Mouse (Mus musculus): Measurements from ENCODE around the gene Atg7. TPM values are rescaled to one million over a fixed set of nuclear protein-coding genes. Genes with fewer than 3 reads are reported as not detected.
A peak's percentile ranks its signal among the peaks of the same experiment; 100 is the strongest.

Gene Atg7
- total and polyA plus RNA-seq, 2 experiments = 18.8 to 31.7 TPM

DNA sequence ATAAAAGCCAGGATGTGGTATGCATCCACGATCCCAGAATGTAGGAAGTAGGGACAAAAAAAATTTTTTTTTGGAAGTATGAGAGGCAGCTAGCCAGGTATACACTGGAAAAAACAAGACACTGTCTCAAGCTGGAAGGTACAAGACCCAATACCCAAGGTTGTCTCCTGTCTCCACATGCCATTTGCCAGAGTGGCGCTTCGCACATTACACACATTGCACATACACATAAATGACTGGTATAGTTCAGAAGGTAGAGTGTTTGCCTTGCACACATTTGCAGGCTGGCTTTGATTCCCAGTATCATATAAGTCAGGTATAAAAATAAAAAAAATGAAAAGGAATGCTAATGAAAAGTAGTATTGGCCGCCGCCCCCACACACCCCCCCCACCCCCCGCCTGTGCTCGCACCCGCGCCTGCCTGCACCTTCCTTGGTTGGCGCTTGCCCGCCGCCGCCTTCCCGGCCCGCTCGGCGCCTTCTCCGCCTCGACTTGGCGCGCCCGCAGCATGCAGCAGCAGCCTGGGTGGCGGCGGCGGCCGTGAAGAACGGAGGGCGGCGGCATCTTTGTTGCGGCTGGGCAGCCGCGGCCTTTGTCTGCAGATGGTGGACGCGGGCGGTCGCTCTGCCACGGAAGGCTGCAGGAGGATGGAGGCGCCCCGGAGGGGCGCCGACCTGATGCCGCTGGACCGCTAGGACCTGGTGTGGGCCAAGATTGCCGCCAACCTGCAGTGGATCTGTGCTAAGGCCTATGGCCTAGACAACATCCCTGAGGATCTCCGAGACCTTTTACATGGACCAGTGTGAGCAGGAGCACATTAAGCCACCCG, 95.2 kb downstream of the Atg7 start:
- TF ChIP-seq CTCF (IDR thresholded peaks at IDR 0.05; ENCODE audit: low read depth, low read length) (no peak), POLR2A (IDR thresholded peaks at IDR 0.05; ENCODE audit: extremely low read depth, insufficient read depth, low read length) (no peak)
- peaks cover 8% of the 10 kb centered on the region; the same call in 1 of the 2 replicates for H3K36me3 ChIP-seq (ENCODE audit: control insufficient read depth, insufficient read depth, low read length)
- no peak overlapping the region for H3K27ac ChIP-seq (replicated peaks; ENCODE audit: insufficient read depth, low read depth, low read length)
- H3K4me3 ChIP-seq (ENCODE audit: insufficient read depth, low read depth, low read length) = no peak overlapping the region
- no peaks in the 10 kb centered on the region for H3K79me2 ChIP-seq (ENCODE audit: control insufficient read depth, insufficient read depth, low read length)
- H3K9ac ChIP-seq (ENCODE audit: low read depth, low read length) = no peak overlapping the region
- WGBS = 72% methylated on average over 46 of the region's 46 CpGs
- no peaks in the 10 kb centered on the region for H3K27me3 ChIP-seq (ENCODE audit: control insufficient read depth, insufficient read depth, low read length)
- no peaks in the 10 kb centered on the region for H3K4me1 ChIP-seq (ENCODE audit: control insufficient read depth, insufficient read depth, low read length)
- no peak for DNase-seq (ENCODE audit: extremely low read depth, low read depth, low spot score)

DNA sequence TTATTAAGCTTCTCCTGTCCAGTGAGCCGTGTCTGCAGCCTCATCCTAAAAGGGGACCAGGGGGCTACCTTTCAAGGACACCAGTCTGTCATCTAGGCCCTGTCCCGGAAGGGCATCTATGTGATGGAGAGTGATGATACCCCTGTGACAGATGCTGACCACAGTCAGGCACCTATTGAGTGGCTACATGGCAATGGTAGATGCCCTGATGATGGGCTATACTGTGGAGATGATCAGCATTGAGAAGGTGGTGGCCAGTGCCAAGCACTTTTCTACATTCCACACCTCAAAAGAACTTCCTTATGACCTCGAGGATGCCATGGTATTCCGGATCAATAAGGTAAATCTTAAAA, 95.8 kb downstream of the Atg7 start:
- Histone ChIP-seq H3K27me3 (ENCODE audit: control insufficient read depth, insufficient read depth, low read length) (no peaks in the 10 kb centered on the region), H3K9ac (ENCODE audit: low read depth, low read length) (no peak overlapping the region), H3K4me1 (ENCODE audit: control insufficient read depth, insufficient read depth, low read length) (no peaks in the 10 kb centered on the region), H3K4me3 (ENCODE audit: insufficient read depth, low read depth, low read length) (no peak overlapping the region), H3K36me3 (ENCODE audit: control insufficient read depth, insufficient read depth, low read length) (peaks cover 8% of the 10 kb centered on the region; the same call in 1 of the 2 replicates), H3K79me2 (ENCODE audit: control insufficient read depth, insufficient read depth, low read length) (no peaks in the 10 kb centered on the region), H3K27ac (replicated peaks; ENCODE audit: insufficient read depth, low read depth, low read length) (no peak overlapping the region)
- no peak for TF ChIP-seq CTCF (IDR thresholded peaks at IDR 0.05; ENCODE audit: low read depth, low read length)
- TF ChIP-seq POLR2A (IDR thresholded peaks at IDR 0.05; ENCODE audit: extremely low read depth, insufficient read depth, low read length) = no peak
- no peak for DNase-seq (ENCODE audit: extremely low read depth, low read depth, low spot score)
- WGBS = 94% methylated on average over 4 of the region's 4 CpGs

DNA sequence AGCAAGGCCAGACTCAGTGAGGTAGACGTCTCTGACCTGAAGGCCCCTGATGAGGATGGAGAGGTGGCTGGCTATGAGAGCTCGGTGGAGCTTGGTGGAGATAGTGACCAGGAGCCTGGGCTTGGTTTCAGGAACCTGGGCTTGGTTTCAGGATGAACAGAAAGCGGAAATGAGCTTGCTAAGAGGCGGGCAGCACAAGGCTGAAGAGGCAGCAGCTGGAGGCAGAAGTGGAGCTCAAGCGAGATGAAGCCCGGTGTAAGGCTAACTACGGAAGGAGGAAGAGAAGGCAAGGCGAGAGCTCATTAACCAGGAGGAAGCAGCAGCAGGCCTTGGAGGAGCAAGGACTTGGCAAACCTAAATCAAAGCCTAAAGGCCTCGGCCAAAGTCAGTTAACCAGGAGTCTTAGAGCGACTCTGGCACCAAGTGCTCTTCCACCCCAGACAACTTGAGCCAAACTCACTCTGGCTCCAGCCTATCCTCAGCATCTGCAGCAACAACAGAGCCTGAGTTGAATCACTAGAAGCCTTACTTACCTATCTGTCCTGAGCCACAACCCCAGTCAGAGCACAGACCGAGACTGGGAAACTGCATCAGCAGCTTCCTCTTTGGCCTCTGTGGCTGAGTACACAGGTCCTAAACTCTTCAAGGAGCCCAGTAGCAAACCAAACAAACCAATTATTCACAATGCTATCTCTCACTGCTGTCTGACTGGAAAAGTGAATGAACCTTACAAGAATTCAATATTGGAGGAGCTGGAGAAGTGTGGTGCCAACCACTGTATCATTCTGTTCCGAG, 99.5 kb downstream of the Atg7 start:
- 90% methylated on average over 12 of the region's 12 CpGs for WGBS
- Histone ChIP-seq H3K4me3 (ENCODE audit: insufficient read depth, low read depth, low read length) (no peak overlapping the region), H3K27ac (replicated peaks; ENCODE audit: insufficient read depth, low read depth, low read length) (no peak overlapping the region), H3K4me1 (ENCODE audit: control insufficient read depth, insufficient read depth, low read length) (no peaks in the 10 kb centered on the region), H3K9ac (ENCODE audit: low read depth, low read length) (no peak overlapping the region), H3K79me2 (ENCODE audit: control insufficient read depth, insufficient read depth, low read length) (no peaks in the 10 kb centered on the region), H3K36me3 (ENCODE audit: control insufficient read depth, insufficient read depth, low read length) (0 out of 2 replicates have a peak, but pooled peaks cover 3% of the 10 kb centered on the region), H3K27me3 (ENCODE audit: control insufficient read depth, insufficient read depth, low read length) (no peaks in the 10 kb centered on the region)
- TF ChIP-seq POLR2A (IDR thresholded peaks at IDR 0.05; ENCODE audit: extremely low read depth, insufficient read depth, low read length) (no peak), CTCF (IDR thresholded peaks at IDR 0.05; ENCODE audit: low read depth, low read length) (no peak)
- DNase-seq (ENCODE audit: extremely low read depth, low read depth, low spot score) = peak; percentile 16

DNA sequence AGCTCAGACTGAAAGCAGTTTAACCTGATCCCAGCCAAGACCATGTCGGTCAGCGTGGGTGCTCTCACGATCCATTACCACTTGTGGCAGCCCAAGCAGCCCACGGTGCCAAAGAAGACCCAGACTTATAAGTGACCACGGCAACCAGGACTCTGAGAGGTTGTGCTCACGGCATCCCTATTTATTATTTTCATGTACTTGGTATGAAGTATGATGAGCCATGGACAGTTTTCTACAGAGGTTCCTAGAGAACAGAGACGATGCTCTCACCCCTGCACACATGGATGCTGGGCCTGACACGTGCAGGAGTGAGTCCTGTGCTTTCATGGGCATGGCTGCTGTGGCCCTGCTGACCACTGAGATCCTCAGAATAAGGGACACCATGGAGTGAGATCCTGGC, 100.2 kb downstream of the Atg7 start:
- H3K79me2 ChIP-seq (ENCODE audit: control insufficient read depth, insufficient read depth, low read length) = no peaks in the 10 kb centered on the region
- whole genome bisulfite sequencing = 93% methylated on average over 8 of the region's 8 CpGs

DNA sequence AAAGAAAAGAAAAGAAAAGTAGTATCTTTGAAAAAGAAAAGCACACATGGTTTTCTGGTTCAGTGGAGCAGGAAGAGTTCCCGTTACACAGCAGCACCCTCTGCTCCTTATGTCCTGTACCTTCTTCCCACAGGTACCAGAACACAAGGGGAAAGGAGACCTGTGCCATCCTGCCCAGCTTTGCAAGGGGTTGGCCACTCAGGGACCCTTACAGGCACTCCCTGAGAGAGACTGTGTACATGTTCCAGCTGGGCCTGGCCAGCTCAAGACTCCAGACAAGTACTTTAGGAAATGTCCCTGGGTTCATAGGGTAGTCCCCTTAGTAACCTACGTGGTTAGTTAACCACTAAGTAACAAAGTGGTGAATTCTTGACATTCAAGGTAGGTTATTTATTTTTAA, 100.9 kb downstream of the Atg7 start:
- H3K27me3 ChIP-seq (ENCODE audit: control insufficient read depth, insufficient read depth, low read length) = no peaks in the 10 kb centered on the region
- H3K36me3 ChIP-seq (ENCODE audit: control insufficient read depth, insufficient read depth, low read length) = no peaks in the 10 kb centered on the region
- H3K4me3 ChIP-seq (ENCODE audit: insufficient read depth, low read depth, low read length) = no peak overlapping the region
- H3K27ac ChIP-seq (replicated peaks; ENCODE audit: insufficient read depth, low read depth, low read length) = no peak overlapping the region
- WGBS = 99% methylated on average over 2 of the region's 2 CpGs
- no peak overlapping the region for H3K9ac ChIP-seq (ENCODE audit: low read depth, low read length)
- TF ChIP-seq POLR2A (IDR thresholded peaks at IDR 0.05; ENCODE audit: extremely low read depth, insufficient read depth, low read length) = no peak
- no peak for TF ChIP-seq CTCF (IDR thresholded peaks at IDR 0.05; ENCODE audit: low read depth, low read length)
- no peak for DNase-seq (ENCODE audit: extremely low read depth, low read depth, low spot score)
- H3K79me2 ChIP-seq (ENCODE audit: control insufficient read depth, insufficient read depth, low read length) = no peaks in the 10 kb centered on the region
- no peaks in the 10 kb centered on the region for H3K4me1 ChIP-seq (ENCODE audit: control insufficient read depth, insufficient read depth, low read length)

More for the DNA sequence above, 100.2 kb downstream of the Atg7 start:
- Histone ChIP-seq H3K36me3 (ENCODE audit: control insufficient read depth, insufficient read depth, low read length) (no peaks in the 10 kb centered on the region), H3K4me1 (ENCODE audit: control insufficient read depth, insufficient read depth, low read length) (no peaks in the 10 kb centered on the region), H3K4me3 (ENCODE audit: insufficient read depth, low read depth, low read length) (no peak overlapping the region), H3K27me3 (ENCODE audit: control insufficient read depth, insufficient read depth, low read length) (no peaks in the 10 kb centered on the region), H3K9ac (ENCODE audit: low read depth, low read length) (no peak overlapping the region), H3K27ac (replicated peaks; ENCODE audit: insufficient read depth, low read depth, low read length) (no peak overlapping the region)
- no peak for DNase-seq (ENCODE audit: extremely low read depth, low read depth, low spot score)
- no peak for TF ChIP-seq POLR2A (IDR thresholded peaks at IDR 0.05; ENCODE audit: extremely low read depth, insufficient read depth, low read length)
- no peak for TF ChIP-seq CTCF (IDR thresholded peaks at IDR 0.05; ENCODE audit: low read depth, low read length)
